Mouse (Mus musculus) B cell, adult 67 days (primary cell): ENCODE results near the gene Azin2. TPM values are rescaled to one million over a fixed set of nuclear protein-coding genes. Genes with fewer than 3 reads are reported as not detected.

ENCODE experiments used
- total RNA-seq, 2 experiments: library from RNA; stranded (reverse); gene quantifications; 4 replicates each; pipeline ENCODE4 v1.2.4; 2023

Gene Azin2
- total RNA-seq = under 1 TPM in 1 of 2 experiments, not detected in 1; 0.61 TPM

GRCm38 (mm10) chr4:128962029-128962925 is at the start of gene Azin2:
TSS of gene Azin2 (minus strand) at chr4:128962442.

GRCm38 (mm10) chr4:128991500-128992008 is 29.3 kb upstream of the Azin2 start, which contains the start of gene Ak2:
TSS of gene Ak2 (plus strand) at chr4:128991958.

GRCm38 (mm10) chr4:128883379-128883781 is 78.9 kb downstream of the Azin2 start, which contains the start of gene Trim62:
TSS of gene Trim62 (plus strand) at chr4:128883580.

Other genes with a start within 250 kb of the Azin2 start
- gene A3galt2, start 207.1 kb downstream of the Azin2 start, total RNA-seq = 1 to 10 TPM; 3.9 to 4.9 TPM
- 10 to 100 TPM; 45.7 to 50.3 TPM for gene Zfp362, start 156.4 kb downstream of the Azin2 start, total RNA-seq
- gene Trim62, start 78.9 kb downstream of the Azin2 start, total RNA-seq = 1 to 10 TPM; 2.3 to 3.0 TPM
- 10 to 100 TPM; 79.6 to 80.1 TPM for gene Ak2, start 29.5 kb upstream of the Azin2 start, total RNA-seq
- 100 to 1,000 TPM; 117 to 145 TPM for gene Rnf19b, start 95.8 kb upstream of the Azin2 start, total RNA-seq
- not detected for gene Tmem54, start 143.1 kb upstream of the Azin2 start, total RNA-seq
- not detected for gene Hpca, start 159.6 kb upstream of the Azin2 start, total RNA-seq
- not detected for gene Fndc5, start 174.6 kb upstream of the Azin2 start, total RNA-seq
- gene S100pbp, start 227.3 kb upstream of the Azin2 start, total RNA-seq = 10 to 100 TPM; 51.9 to 52.3 TPM
- 10 to 100 TPM; 47.4 to 56.5 TPM for gene Yars, start 227.3 kb upstream of the Azin2 start, total RNA-seq